Mouse (Mus musculus): ENCODE results near the gene Olfr1436. TPM values are rescaled to one million over a fixed set of nuclear protein-coding genes. Genes with fewer than 3 reads are reported as not detected.
"Not testable (repeated sequence)": the region's sequence is repeated elsewhere in the genome, so short reads cannot be mapped to it uniquely, and the experiment has no call there.

Olfr1436 gene
- total RNA-seq (2021): not detected

- DNase-seq (ENCODE audit: low spot score in 2 of 2); intact Hi-C loops (cut with DNase I): not testable (repeated sequence)
These were observed at the start of gene Olfr1436 for GRCm38 (mm10) chr19:12299030-12299429. TSS of gene Olfr1436 (minus strand) at chr19:12299130.

GRCm38 (mm10) chr19:12335810-12336209 lies 36.9 kb upstream of the Olfr1436 start, which contains the start of gene Olfr1438-ps1:
TSS of gene Olfr1438-ps1 (minus strand) at chr19:12335910.
- no peak for DNase-seq (ENCODE audit: low spot score in 2 of 2)
- intact Hi-C loops (cut with DNase I): no loop called here

DNA sequence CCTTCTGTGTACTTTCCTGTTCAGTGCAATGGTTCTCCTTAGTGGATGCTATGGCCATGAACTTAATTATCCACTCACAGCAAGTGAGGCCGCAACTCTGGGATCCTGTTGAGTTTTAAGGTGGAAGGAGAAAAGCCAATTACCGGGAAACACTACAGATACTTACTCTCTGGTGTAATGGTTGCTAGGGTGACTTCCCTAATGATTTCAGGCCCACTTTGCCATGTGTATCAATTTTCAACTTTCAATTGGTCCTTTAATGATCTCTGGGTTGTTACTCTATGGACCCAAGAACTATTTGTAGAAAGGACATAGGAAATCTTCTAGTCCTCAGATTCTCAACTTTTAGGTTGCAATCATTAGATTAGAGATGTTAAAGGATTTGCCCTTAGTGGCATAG lies 26.1 kb upstream of the Olfr1436 start, which contains the start of gene Olfr1437:
Gene Olfr1437, minus strand, starts transcription at position 101 of the 400 bp plus-strand sequence.
- intact Hi-C loops (cut with DNase I): no loop called here
- no peak for DNase-seq (ENCODE audit: low spot score in 2 of 2)

DNA sequence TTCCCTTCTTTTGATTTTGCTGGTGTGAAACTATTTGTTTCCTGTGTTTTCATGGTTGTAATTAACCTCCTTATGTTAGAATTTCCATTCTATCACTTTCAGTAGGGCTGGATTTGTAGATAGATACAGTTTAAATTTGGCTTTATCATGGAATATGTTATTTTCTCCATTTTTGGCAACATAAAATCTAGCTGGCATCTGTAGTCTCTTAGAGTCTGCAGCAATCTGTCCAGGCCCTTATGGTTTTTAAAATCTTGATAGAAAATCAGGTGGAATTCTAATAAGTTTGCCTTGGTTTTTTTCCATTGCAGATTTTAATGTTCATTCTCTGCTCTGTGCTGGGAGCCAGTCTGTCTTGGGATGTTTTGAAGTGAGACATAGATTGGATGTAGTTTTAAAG lies 6.0 kb downstream of the Olfr1436 start:
- peak; percentile 1 to 41 for DNase-seq (ENCODE audit: low spot score in 2 of 2)
- intact Hi-C loops (cut with DNase I): no loop called here

DNA sequence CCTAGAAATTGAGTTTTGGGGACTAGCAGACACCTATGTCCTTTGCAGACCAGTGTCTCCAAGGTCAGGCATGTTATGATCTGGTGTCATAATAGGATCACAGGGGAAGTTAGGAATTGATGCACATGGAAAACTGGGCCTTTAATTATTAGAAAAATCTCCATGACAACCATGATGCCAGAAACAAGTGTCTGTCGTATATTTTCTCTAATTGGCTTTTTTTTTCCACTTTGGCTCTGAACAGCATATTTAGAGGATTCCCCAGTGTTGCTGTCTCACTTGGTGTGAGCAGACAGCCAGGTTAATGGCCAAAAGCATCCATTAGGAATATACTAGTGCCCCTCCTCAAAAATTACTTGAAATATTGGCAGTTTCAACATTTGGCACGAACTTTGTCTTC lies 19.4 kb downstream of the Olfr1436 start, which contains the start of gene Olfr1434:
Gene Olfr1434, plus strand, starts transcription at position 301 of the 400 bp plus-strand sequence.
- intact Hi-C loops (cut with DNase I): no loop called here

GRCm38 (mm10) chr19:12260732-12261131 lies 38.2 kb downstream of the Olfr1436 start, which contains the start of gene Olfr235:
TSS of gene Olfr235 (plus strand) at chr19:12261032.
- DNase-seq (ENCODE audit: low spot score in 2 of 2): no peak
- intact Hi-C loops (cut with DNase I): no loop called here

More for the DNA sequence above, 19.4 kb downstream of the Olfr1436 start, which contains the start of gene Olfr1434:
- no peak for DNase-seq (ENCODE audit: low spot score in 2 of 2)

Other genes with a start within 250 kb of the Olfr1436 start
- gene Olfr1424, start 236.4 kb downstream of the Olfr1436 start, total RNA-seq (2021): not detected
- not detected for gene Olfr1425, start 221.4 kb downstream of the Olfr1436 start, total RNA-seq (2021)
- not detected for gene Olfr1426, start 207.1 kb downstream of the Olfr1436 start, total RNA-seq (2021)
- gene Olfr1427, start 195.8 kb downstream of the Olfr1436 start, total RNA-seq (2021): not detected
- not detected for gene Olfr1428, start 183.2 kb downstream of the Olfr1436 start, total RNA-seq (2021)
- not detected for gene Olfr76, start 175.9 kb downstream of the Olfr1436 start, total RNA-seq (2021)
- not detected for gene Olfr1555-ps1, start 129.0 kb downstream of the Olfr1436 start, total RNA-seq (2021)
- not detected for gene Olfr1431, start 98.5 kb downstream of the Olfr1436 start, total RNA-seq (2021)
- not detected for gene Olfr1432, start 66.5 kb downstream of the Olfr1436 start, total RNA-seq (2021)
- gene Olfr262, start 57.5 kb downstream of the Olfr1436 start, total RNA-seq (2021): not detected
- not detected for gene Olfr235, start 38.1 kb downstream of the Olfr1436 start, total RNA-seq (2021)
- not detected for gene Olfr1434, start 19.3 kb downstream of the Olfr1436 start, total RNA-seq (2021)
- not detected for gene Olfr1437, start 26.0 kb upstream of the Olfr1436 start, total RNA-seq (2021)
- gene Olfr1438-ps1, start 36.8 kb upstream of the Olfr1436 start, total RNA-seq (2021): not detected
- not detected for gene Olfr1440, start 88.1 kb upstream of the Olfr1436 start, total RNA-seq (2021)
- not detected for gene Olfr1441, start 118.3 kb upstream of the Olfr1436 start, total RNA-seq (2021)
- not detected for gene Pfpl, start 128.8 kb upstream of the Olfr1436 start, total RNA-seq (2021)
- 1 to 10 TPM; 7.6 to 8.7 TPM for gene Mpeg1, start 161.6 kb upstream of the Olfr1436 start, total RNA-seq (2021)
- 10 to 100 TPM; 32.7 to 37.1 TPM for gene Dtx4, start 202.3 kb upstream of the Olfr1436 start, total RNA-seq (2021)
- 1 to 10 TPM; 1.8 to 2.6 TPM for gene Fam111a, start 246.6 kb upstream of the Olfr1436 start, total RNA-seq (2021)

Data from left cerebral cortex, postnatal 25 days (tissue).